Mouse (Mus musculus): ENCODE data around the gene Cdx2. TPM values are rescaled to one million over a fixed set of nuclear protein-coding genes. Genes with fewer than 3 reads are reported as not detected.

Cdx2 gene
- polyA plus RNA-seq, 2 experiments, result 0.03 TPM; not detected in 1

DNA sequence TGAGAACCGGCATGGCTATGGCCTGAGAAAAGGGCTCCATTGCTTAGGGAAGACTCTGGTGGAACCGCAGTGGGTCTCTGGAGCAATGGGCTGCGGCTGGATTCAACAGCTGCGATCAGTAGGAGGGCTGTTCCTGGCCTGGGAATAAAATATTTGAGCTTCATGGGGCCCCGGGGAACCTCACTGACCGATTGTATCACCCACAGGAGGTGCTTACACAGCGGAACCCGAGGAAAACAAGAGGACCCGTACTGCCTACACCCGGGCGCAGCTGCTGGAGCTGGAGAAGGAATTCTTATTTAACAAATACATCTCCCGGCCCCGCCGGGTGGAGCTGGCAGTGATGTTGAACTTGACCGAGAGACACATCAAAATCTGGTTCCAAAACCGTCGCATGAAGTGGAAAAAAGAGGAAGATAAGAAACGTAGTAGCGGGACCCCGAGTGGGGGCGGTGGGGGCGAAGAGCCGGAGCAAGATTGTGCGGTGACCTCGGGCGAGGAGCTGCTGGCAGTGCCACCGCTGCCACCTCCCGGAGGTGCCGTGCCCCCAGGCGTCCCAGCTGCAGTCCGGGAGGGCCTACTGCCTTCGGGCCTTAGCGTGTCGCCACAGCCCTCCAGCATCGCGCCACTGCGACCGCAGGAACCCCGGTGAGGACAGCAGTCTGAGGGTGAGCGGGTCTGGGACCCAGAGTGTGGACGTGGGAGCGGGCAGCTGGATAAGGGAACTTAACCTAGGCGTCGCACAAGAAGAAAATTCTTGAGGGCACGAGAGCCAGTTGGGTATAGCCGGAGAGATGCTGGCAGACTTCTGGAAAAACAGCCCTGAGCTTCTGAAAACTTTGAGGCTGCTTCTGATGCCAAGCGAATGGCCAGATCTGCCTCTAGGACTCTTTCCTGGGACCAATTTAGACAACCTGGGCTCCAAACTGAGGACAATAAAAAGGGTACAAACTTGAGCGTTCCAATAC lies 32.6 kb downstream of the Cdx2 start:
- Histone ChIP-seq H3K27ac (replicated peaks; ENCODE audit: low read depth, low read length) (no peak overlapping the region), H3K9ac (ENCODE audit: low read depth, low read length, severe bottlenecking) (no peak overlapping the region), H3K4me1 (ENCODE audit: control insufficient read depth, insufficient read depth, low read length) (no peaks in the 10 kb centered on the region), H3K36me3 (ENCODE audit: control insufficient read depth, insufficient read depth, low read length) (no peaks in the 10 kb centered on the region), H3K9me3 (ENCODE audit: control insufficient read depth, low read length) (no peaks in the 10 kb centered on the region), H3K4me2 (replicated peaks; ENCODE audit: low read depth, low read length, severe bottlenecking) (no peak overlapping the region), H3K27me3 (ENCODE audit: control insufficient read depth, insufficient read depth, low read length) (peaks cover 97% of the 10 kb centered on the region), H3K4me3 (replicated peaks; ENCODE audit: low read length) (no peak overlapping the region; the same call in 1 of the 2 replicates)
- DNase-seq (ENCODE audit: low spot score) (no peak), ATAC-seq (ENCODE audit: low FRiP score, low read depth) (no peak)
- TF ChIP-seq POLR2A (IDR thresholded peaks at IDR 0.05; ENCODE audit: borderline replicate concordance, extremely low read depth, insufficient read depth, insufficient read length), result no peak
- WGBS, result 1% methylated on average over 48 of the region's 48 CpGs

DNA sequence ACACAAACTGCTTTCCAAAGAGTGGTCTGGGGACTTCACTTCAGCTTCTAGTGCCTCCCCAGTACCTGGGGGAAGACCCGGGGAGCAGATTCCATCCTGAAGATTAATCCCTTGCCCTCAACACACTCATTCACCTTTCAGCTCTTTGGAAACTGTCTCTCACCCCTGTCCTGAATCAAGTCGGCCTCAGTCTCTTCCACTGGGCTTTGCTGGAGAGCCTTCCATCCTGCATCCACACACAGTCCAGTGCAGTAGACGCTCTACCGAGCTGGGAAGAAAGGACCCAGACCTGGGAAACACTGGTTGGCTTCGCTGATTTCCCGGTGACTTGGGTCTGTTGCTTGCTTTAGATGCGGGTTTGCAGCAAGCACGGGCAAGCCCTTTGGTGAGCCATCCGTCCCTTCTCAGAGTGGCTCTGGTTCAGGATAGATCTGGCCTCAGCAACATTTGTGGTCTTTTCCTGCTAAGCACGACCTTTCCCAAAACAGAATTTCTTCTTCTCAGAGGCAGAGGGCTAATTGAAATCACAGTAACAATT lies 34.2 kb downstream of the Cdx2 start:
- 2% methylated on average over 10 of the region's 10 CpGs for WGBS
- no peak for TF ChIP-seq POLR2A (IDR thresholded peaks at IDR 0.05; ENCODE audit: borderline replicate concordance, extremely low read depth, insufficient read depth, insufficient read length)
- Histone ChIP-seq H3K4me3 (replicated peaks; ENCODE audit: low read length) (no peak overlapping the region), H3K4me2 (replicated peaks; ENCODE audit: low read depth, low read length, severe bottlenecking) (no peak overlapping the region), H3K36me3 (ENCODE audit: control insufficient read depth, insufficient read depth, low read length) (no peaks in the 10 kb centered on the region), H3K9me3 (ENCODE audit: control insufficient read depth, low read length) (no peaks in the 10 kb centered on the region), H3K4me1 (ENCODE audit: control insufficient read depth, insufficient read depth, low read length) (no peaks in the 10 kb centered on the region), H3K9ac (ENCODE audit: low read depth, low read length, severe bottlenecking) (no peak overlapping the region), H3K27me3 (ENCODE audit: control insufficient read depth, insufficient read depth, low read length) (peaks cover 98% of the 10 kb centered on the region), H3K27ac (replicated peaks; ENCODE audit: low read depth, low read length) (no peak overlapping the region)
- ATAC-seq (ENCODE audit: low FRiP score, low read depth) (no peak), DNase-seq (ENCODE audit: low spot score) (no peak)

DNA sequence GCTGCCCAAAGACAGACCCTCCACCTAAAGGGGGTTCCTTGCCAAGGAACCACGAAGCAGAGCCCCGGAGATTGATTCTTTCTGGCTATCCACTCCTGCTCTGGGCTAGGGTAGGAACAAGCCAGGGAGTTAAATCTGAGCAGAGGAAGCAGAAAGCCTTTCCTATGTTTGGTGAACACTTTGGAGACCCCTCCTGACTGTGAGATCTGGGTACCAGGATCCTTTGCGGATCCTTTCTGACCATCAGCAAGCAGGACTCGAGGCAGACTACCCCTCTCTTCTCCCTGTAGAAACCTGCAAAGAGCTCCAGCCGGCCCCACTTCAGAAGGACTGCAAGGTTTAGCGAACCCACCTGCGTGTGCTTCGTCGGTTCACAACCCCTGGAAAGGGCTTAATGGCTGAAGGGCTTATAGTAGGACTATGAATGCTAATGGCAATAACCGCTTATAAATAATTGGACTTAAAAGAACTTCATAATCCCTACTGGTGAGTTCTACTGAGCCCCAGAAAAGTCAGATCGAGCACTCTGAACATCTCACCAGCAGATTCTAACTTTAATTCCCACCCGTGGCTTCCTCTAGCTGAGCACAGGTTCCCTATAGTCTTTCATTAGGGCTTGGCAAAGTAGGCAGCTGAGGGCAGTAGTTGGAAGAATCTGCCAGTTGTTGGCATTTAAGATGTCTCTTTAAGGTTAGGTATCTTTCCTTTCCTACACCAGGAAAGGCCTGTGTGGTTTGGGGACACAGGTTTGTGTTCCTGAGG lies 34.8 kb downstream of the Cdx2 start:
- TF ChIP-seq POLR2A (IDR thresholded peaks at IDR 0.05; ENCODE audit: borderline replicate concordance, extremely low read depth, insufficient read depth, insufficient read length), result no peak
- Histone ChIP-seq H3K9ac (ENCODE audit: low read depth, low read length, severe bottlenecking) (no peak overlapping the region), H3K4me2 (replicated peaks; ENCODE audit: low read depth, low read length, severe bottlenecking) (no peak overlapping the region), H3K27ac (replicated peaks; ENCODE audit: low read depth, low read length) (no peak overlapping the region), H3K27me3 (ENCODE audit: control insufficient read depth, insufficient read depth, low read length) (peaks cover 98% of the 10 kb centered on the region), H3K36me3 (ENCODE audit: control insufficient read depth, insufficient read depth, low read length) (no peaks in the 10 kb centered on the region), H3K4me1 (ENCODE audit: control insufficient read depth, insufficient read depth, low read length) (no peaks in the 10 kb centered on the region), H3K4me3 (replicated peaks; ENCODE audit: low read length) (no peak overlapping the region), H3K9me3 (ENCODE audit: control insufficient read depth, low read length) (no peaks in the 10 kb centered on the region)
- ATAC-seq (ENCODE audit: low FRiP score, low read depth) (no peak), DNase-seq (ENCODE audit: low spot score) (no peak)
- 6% methylated on average over 12 of the region's 12 CpGs for WGBS

DNA sequence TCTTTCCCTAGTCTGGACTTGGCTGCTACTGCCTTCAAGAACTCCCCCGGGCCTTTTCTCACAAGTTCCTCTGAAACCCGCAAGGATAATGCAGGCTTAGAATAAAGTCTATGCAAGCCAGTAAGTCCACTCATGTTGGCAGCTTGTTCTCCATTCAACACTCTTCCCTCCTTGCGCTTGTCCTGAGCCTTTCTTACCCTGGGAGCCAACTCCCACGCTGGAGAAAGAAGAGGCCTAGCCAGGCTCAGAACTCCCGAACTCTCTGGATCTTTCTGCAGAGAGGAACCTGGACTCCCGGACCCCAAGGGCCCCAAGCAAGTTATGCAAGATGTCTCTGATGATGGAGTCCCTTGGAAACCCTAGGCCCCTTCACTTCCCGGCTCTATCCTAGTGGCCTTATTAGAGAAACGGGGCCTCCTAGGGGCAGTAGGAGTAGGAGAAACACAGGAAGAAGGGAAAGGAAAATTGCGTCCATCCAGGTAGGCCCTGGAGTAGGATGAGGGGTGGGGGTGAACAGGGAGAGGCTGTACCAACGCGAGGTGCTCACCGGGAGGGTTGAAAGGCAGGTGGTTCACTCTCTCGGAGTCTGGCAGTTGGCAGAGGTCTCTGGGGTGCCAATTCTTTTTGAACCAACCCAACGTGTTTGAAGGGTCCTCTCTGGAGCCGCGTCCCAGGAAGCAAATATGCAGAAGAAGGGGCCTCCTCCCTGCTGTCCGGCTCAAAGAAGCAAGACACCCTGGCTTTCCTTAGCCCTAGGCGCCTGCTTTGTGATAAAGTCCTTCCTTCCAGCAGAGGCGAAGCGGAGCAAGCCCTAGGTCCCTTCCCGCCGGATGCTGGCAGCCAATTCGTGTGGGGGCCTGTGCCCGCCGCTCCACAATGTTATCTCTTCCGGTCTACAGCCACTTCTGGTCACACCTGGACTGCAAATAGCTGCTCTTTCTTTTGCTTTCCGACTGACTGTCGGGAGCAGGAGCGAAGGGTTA lies 36.1 kb downstream of the Cdx2 start:
- ATAC-seq (ENCODE audit: low FRiP score, low read depth) (no peak), DNase-seq (ENCODE audit: low spot score) (no peak)
- Histone ChIP-seq H3K9me3 (ENCODE audit: control insufficient read depth, low read length) (no peaks in the 10 kb centered on the region), H3K4me3 (replicated peaks; ENCODE audit: low read length) (no peak overlapping the region), H3K36me3 (ENCODE audit: control insufficient read depth, insufficient read depth, low read length) (no peaks in the 10 kb centered on the region), H3K27me3 (ENCODE audit: control insufficient read depth, insufficient read depth, low read length) (peaks cover 98% of the 10 kb centered on the region), H3K4me2 (replicated peaks; ENCODE audit: low read depth, low read length, severe bottlenecking) (no peak overlapping the region), H3K4me1 (ENCODE audit: control insufficient read depth, insufficient read depth, low read length) (no peaks in the 10 kb centered on the region), H3K27ac (replicated peaks; ENCODE audit: low read depth, low read length) (no peak overlapping the region), H3K9ac (ENCODE audit: low read depth, low read length, severe bottlenecking) (no peak overlapping the region)
- 1% methylated on average over 29 of the region's 29 CpGs for WGBS
- TF ChIP-seq POLR2A (IDR thresholded peaks at IDR 0.05; ENCODE audit: borderline replicate concordance, extremely low read depth, insufficient read depth, insufficient read length), result no peak

Measured in limb, embryonic 14.5 days (tissue).